Mouse (Mus musculus): ENCODE data around the gene Laptm4a. TPM values are rescaled to one million over a fixed set of nuclear protein-coding genes. Genes with fewer than 3 reads are reported as not detected.

The Laptm4a gene
- polyA plus RNA-seq, 1 experiment: 253 TPM

GRCm38 (mm10) chr12:8913701-8914340 is 7.6 kb upstream of the Laptm4a start:
- Histone ChIP-seq H3K27me3 (ENCODE audit: control insufficient read depth, insufficient read depth, insufficient read length) (no peaks in the 10 kb centered on the region), H3ac (ENCODE audit: control insufficient read depth, insufficient read length, low read depth) (no peak overlapping the region), H3K36me3 (ENCODE audit: control insufficient read depth, insufficient read depth) (no peaks in the 10 kb centered on the region), H3K79me3 (ENCODE audit: low read depth) (no peaks in the 10 kb centered on the region), H3K4me3 (ENCODE audit: insufficient read depth, poor library complexity, severe bottlenecking) (no peak overlapping the region), H3K79me2 (ENCODE audit: control insufficient read depth, insufficient read depth) (no peaks in the 10 kb centered on the region)
- TF ChIP-seq FOSL1 (IDR thresholded peaks at IDR 0.05; ENCODE audit: insufficient read depth, low read length, poor library complexity, severe bottlenecking): no peak
- no peak for TF ChIP-seq MYOD1 (IDR thresholded peaks at IDR 0.05; ENCODE audit: control insufficient read depth, insufficient read length, low read depth)
- no peak for TF ChIP-seq MAX (IDR thresholded peaks at IDR 0.05)
- TF ChIP-seq USF1 (IDR thresholded peaks at IDR 0.05; ENCODE audit: low read depth): no peak
- TF ChIP-seq MYOG (IDR thresholded peaks at IDR 0.05; ENCODE audit: control insufficient read depth, extremely low read depth, insufficient read length): no peak
- TF ChIP-seq CTCF (IDR thresholded peaks at IDR 0.05; ENCODE audit: control insufficient read depth, insufficient read depth, insufficient read length): no peak
- TF ChIP-seq CEBPB (IDR thresholded peaks at IDR 0.05; ENCODE audit: low read depth): no peak

GRCm38 (mm10) chr12:8916378-8916777 is 5.1 kb upstream of the Laptm4a start:
- no peaks in the 10 kb centered on the region for H3K36me3 ChIP-seq (ENCODE audit: control insufficient read depth, insufficient read depth)
- H3ac ChIP-seq (ENCODE audit: control insufficient read depth, insufficient read length, low read depth): no peak overlapping the region
- no peak overlapping the region for H3K4me3 ChIP-seq (ENCODE audit: insufficient read depth, poor library complexity, severe bottlenecking)
- no peaks in the 10 kb centered on the region for H3K27me3 ChIP-seq (ENCODE audit: control insufficient read depth, insufficient read depth, insufficient read length)
- H3K79me2 ChIP-seq (ENCODE audit: control insufficient read depth, insufficient read depth): no peaks in the 10 kb centered on the region
- H3K79me3 ChIP-seq (ENCODE audit: low read depth): no peaks in the 10 kb centered on the region
- TF ChIP-seq FOSL1 (IDR thresholded peaks at IDR 0.05; ENCODE audit: insufficient read depth, low read length, poor library complexity, severe bottlenecking) (no peak), MAX (IDR thresholded peaks at IDR 0.05) (no peak), USF1 (IDR thresholded peaks at IDR 0.05; ENCODE audit: low read depth) (no peak), CEBPB (IDR thresholded peaks at IDR 0.05; ENCODE audit: low read depth) (no peak), MYOD1 (IDR thresholded peaks at IDR 0.05; ENCODE audit: control insufficient read depth, insufficient read length, low read depth) (no peak), CTCF (IDR thresholded peaks at IDR 0.05; ENCODE audit: control insufficient read depth, insufficient read depth, insufficient read length) (no peak), MYOG (IDR thresholded peaks at IDR 0.05; ENCODE audit: control insufficient read depth, extremely low read depth, insufficient read length) (no peak)

GRCm38 (mm10) chr12:8919231-8919630 is 2.2 kb upstream of the Laptm4a start:
- H3K79me3 ChIP-seq (ENCODE audit: low read depth): peaks cover 21% of the 10 kb centered on the region
- H3K79me2 ChIP-seq (ENCODE audit: control insufficient read depth, insufficient read depth): peaks cover 23% of the 10 kb centered on the region
- no peak overlapping the region for H3ac ChIP-seq (ENCODE audit: control insufficient read depth, insufficient read length, low read depth)
- no peak overlapping the region for H3K4me3 ChIP-seq (ENCODE audit: insufficient read depth, poor library complexity, severe bottlenecking)
- peaks cover under 1% of the 10 kb centered on the region for H3K36me3 ChIP-seq (ENCODE audit: control insufficient read depth, insufficient read depth)
- TF ChIP-seq MAX (IDR thresholded peaks at IDR 0.05) (no peak), CEBPB (IDR thresholded peaks at IDR 0.05; ENCODE audit: low read depth) (no peak), MYOD1 (IDR thresholded peaks at IDR 0.05; ENCODE audit: control insufficient read depth, insufficient read length, low read depth) (no peak), MYOG (IDR thresholded peaks at IDR 0.05; ENCODE audit: control insufficient read depth, extremely low read depth, insufficient read length) (no peak), CTCF (IDR thresholded peaks at IDR 0.05; ENCODE audit: control insufficient read depth, insufficient read depth, insufficient read length) (no peak), FOSL1 (IDR thresholded peaks at IDR 0.05; ENCODE audit: insufficient read depth, low read length, poor library complexity, severe bottlenecking) (no peak), USF1 (IDR thresholded peaks at IDR 0.05; ENCODE audit: low read depth) (no peak)
- no peaks in the 10 kb centered on the region for H3K27me3 ChIP-seq (ENCODE audit: control insufficient read depth, insufficient read depth, insufficient read length)

- Histone ChIP-seq H3K27me3 (ENCODE audit: control insufficient read depth, insufficient read depth, insufficient read length) (no peaks in the 10 kb centered on the region), H3ac (ENCODE audit: control insufficient read depth, insufficient read length, low read depth) (no peak overlapping the region), H3K79me3 (ENCODE audit: low read depth) (peaks cover 39% of the 10 kb centered on the region), H3K4me3 (ENCODE audit: insufficient read depth, poor library complexity, severe bottlenecking) (peak overlapping the region; percentile 74), H3K36me3 (ENCODE audit: control insufficient read depth, insufficient read depth) (peaks cover 18% of the 10 kb centered on the region), H3K79me2 (ENCODE audit: control insufficient read depth, insufficient read depth) (peaks cover 41% of the 10 kb centered on the region)
- no peak for TF ChIP-seq USF1 (IDR thresholded peaks at IDR 0.05; ENCODE audit: low read depth)
- no peak for TF ChIP-seq MYOD1 (IDR thresholded peaks at IDR 0.05; ENCODE audit: control insufficient read depth, insufficient read length, low read depth)
- TF ChIP-seq CTCF (IDR thresholded peaks at IDR 0.05; ENCODE audit: control insufficient read depth, insufficient read depth, insufficient read length): no peak
- TF ChIP-seq CEBPB (IDR thresholded peaks at IDR 0.05; ENCODE audit: low read depth): no peak
- no peak for TF ChIP-seq FOSL1 (IDR thresholded peaks at IDR 0.05; ENCODE audit: insufficient read depth, low read length, poor library complexity, severe bottlenecking)
These were observed 469 bp upstream of the Laptm4a start for GRCm38 (mm10) chr12:8920996-8921393.

- H3ac ChIP-seq (ENCODE audit: control insufficient read depth, insufficient read length, low read depth): peak overlapping the region; percentile 91
- peaks cover 56% of the 10 kb centered on the region for H3K79me2 ChIP-seq (ENCODE audit: control insufficient read depth, insufficient read depth)
- H3K79me3 ChIP-seq (ENCODE audit: low read depth): peaks cover 54% of the 10 kb centered on the region
- H3K36me3 ChIP-seq (ENCODE audit: control insufficient read depth, insufficient read depth): peaks cover 28% of the 10 kb centered on the region
- peak overlapping the region; percentile 74 for H3K4me3 ChIP-seq (ENCODE audit: insufficient read depth, poor library complexity, severe bottlenecking)
- H3K27me3 ChIP-seq (ENCODE audit: control insufficient read depth, insufficient read depth, insufficient read length): no peaks in the 10 kb centered on the region
- TF ChIP-seq CEBPB (IDR thresholded peaks at IDR 0.05; ENCODE audit: low read depth): no peak
- TF ChIP-seq MYOG (IDR thresholded peaks at IDR 0.05; ENCODE audit: control insufficient read depth, extremely low read depth, insufficient read length): no peak
- TF ChIP-seq MAX (IDR thresholded peaks at IDR 0.05): no peak
- TF ChIP-seq USF1 (IDR thresholded peaks at IDR 0.05; ENCODE audit: low read depth): no peak
- TF ChIP-seq CTCF (IDR thresholded peaks at IDR 0.05; ENCODE audit: control insufficient read depth, insufficient read depth, insufficient read length): no peak
These were observed 1.1 kb downstream of the Laptm4a start for GRCm38 (mm10) chr12:8922369-8923124.

Data from C2C12 (cell line).